Mouse (Mus musculus): ENCODE data around the gene Fancg.

DNA sequence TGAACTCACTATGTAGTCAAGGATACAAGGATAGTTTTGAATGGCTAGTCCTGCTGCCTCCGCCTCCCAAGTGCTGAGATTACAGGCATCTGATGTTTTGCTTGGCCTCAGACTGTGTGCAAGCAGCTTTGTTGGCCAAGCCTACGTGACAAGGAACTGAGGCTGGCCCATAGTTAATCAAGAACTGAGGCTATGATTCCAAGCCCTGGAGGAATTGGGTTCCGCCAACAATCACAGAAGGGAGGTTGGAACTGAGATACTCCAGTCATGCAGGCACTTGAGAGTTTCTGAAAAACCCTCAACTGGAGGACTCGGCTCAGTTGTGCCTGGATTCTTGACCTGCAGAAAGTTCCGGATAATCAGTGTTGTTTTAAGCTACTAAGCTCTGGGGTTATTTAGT is 47.3 kb upstream of the Fancg start:
- TF ChIP-seq CEBPB (IDR thresholded peaks at IDR 0.05; ENCODE audit: insufficient read depth, poor library complexity, severe bottlenecking) (no peak), TCF3 (IDR thresholded peaks at IDR 0.05; ENCODE audit: insufficient read length, low read depth) (no peak), E2F4 (IDR thresholded peaks at IDR 0.05; ENCODE audit: insufficient read depth) (no peak), POLR2AphosphoS2 (IDR thresholded peaks at IDR 0.05; ENCODE audit: insufficient read length, low read depth) (no peak), POLR2A (IDR thresholded peaks at IDR 0.05; ENCODE audit: insufficient read length, low read depth) (no peak), USF1 (IDR thresholded peaks at IDR 0.05; ENCODE audit: low read depth) (no peak), MYOG (IDR thresholded peaks at IDR 0.05; ENCODE audit: control insufficient read depth in 1 of 3, insufficient read depth in 1 of 3, insufficient read length in 2 of 3, low read depth in 2 of 3) (no peak), MAX (IDR thresholded peaks at IDR 0.05; ENCODE audit: low read depth) (no peak), SRF (IDR thresholded peaks at IDR 0.05; ENCODE audit: control insufficient read depth, insufficient read length, low read depth) (no peak)

Measured in myocyte (in vitro differentiated cells).